Mouse (Mus musculus) CH12.LX (cell line): ENCODE measurements around the gene Sav1.

Experiments used
- CHD2 ChIP-seq: IDR thresholded peaks from 2 replicates; pipeline ENCODE4 v1.6.1; 2011; ENCODE audit warnings: low read length, improper control_type of control experiment
- CTCF ChIP-seq, 2 experiments: IDR thresholded peaks in 1 of 2; conservative IDR thresholded peaks in 1 of 2; 2 replicates each; pipeline ENCODE4 v1.5.1; 2011 to 2012; ENCODE audit warnings: low read depth in 2 of 2, low read length in 2 of 2, improper control_type of control experiment in 1 of 2, inconsistent platforms in 1 of 2, mild to moderate bottlenecking in 1 of 2, moderate library complexity in 1 of 2
- EP300 ChIP-seq: IDR thresholded peaks from 2 replicates; pipeline ENCODE4 v1.6.1; 2011; ENCODE audit warnings: low read length, improper control_type of control experiment
- JUN ChIP-seq: IDR thresholded peaks from 2 replicates; pipeline ENCODE4 v1.6.1; 2011; ENCODE audit warnings: low read depth, mild to moderate bottlenecking, low read length, improper control_type of control experiment, moderate library complexity; ENCODE audit not compliant: insufficient read depth
- MAX ChIP-seq: IDR thresholded peaks from 2 replicates; pipeline ENCODE4 v1.6.1; 2011; ENCODE audit warnings: low read length, improper control_type of control experiment
- MAZ ChIP-seq: IDR thresholded peaks from 2 replicates; pipeline ENCODE4 v1.6.1; 2012; ENCODE audit warnings: low read depth, mild to moderate bottlenecking, inconsistent platforms, low read length, improper control_type of control experiment, moderate library complexity
- MYC ChIP-seq: IDR thresholded peaks from 2 replicates; pipeline ENCODE4 v1.6.1; 2011; ENCODE audit warnings: low read depth, mild to moderate bottlenecking, improper control_type of control experiment, low read length
- POLR2A ChIP-seq: IDR thresholded peaks from 2 replicates; pipeline ENCODE4 v1.6.1; 2011; ENCODE audit warnings: low read depth, mild to moderate bottlenecking, improper control_type of control experiment, low read length
- TCF12 ChIP-seq: IDR thresholded peaks from 2 replicates; pipeline ENCODE4 v1.6.1; 2014; ENCODE audit warnings: low read depth, mild to moderate bottlenecking, inconsistent platforms, low read length, improper control_type of control experiment
- USF1 ChIP-seq: IDR thresholded peaks from 2 replicates; pipeline ENCODE4 v1.6.1; 2014; ENCODE audit warnings: low read depth, mild to moderate bottlenecking, inconsistent platforms, low read length, improper control_type of control experiment
- ZKSCAN1 ChIP-seq: IDR thresholded peaks from 2 replicates; pipeline ENCODE4 v1.6.1; 2012; ENCODE audit warnings: low read depth, inconsistent platforms, low read length, improper control_type of control experiment, borderline replicate concordance

DNA sequence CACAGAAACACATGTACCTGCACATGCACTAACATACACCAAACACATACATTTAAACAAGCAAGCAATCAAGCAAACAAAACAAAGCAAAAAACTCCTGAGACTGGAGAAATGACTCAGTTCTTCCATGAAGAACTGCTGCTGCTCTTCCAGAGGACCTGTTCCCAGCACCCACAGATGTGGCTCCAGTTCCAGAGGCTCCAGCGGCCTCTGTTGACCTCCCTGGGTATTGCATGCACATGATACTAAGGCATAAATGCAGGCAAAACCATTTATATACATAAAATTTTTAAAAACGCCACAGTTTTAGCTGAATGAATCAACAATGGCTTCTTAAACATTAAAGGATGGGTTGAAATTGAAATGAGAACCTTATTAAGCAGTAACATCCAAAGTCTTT, 47.5 kb downstream of the Sav1 start:
- TF ChIP-seq CTCF (conservative IDR thresholded peaks at IDR 0.05 in 1 of 2, IDR thresholded peaks at IDR 0.05 in 1 of 2; ENCODE audit: low read depth in 2 of 2, low read length in 2 of 2) (peak in 1 of 2 experiments; percentile 24; a peak in 2 of 4 replicates), POLR2A (no peak), ZKSCAN1 (no peak), CHD2 (no peak), TCF12 (no peak), JUN (no peak), MAZ (no peak), MYC (no peak), EP300 (no peak), USF1 (no peak), MAX (no peak)
